Mouse (Mus musculus): ENCODE data around the gene Fbln2. TPM values are rescaled to one million over a fixed set of nuclear protein-coding genes. Genes with fewer than 3 reads are reported as not detected.

Fbln2 gene
- polyA plus RNA-seq, 1 experiment: 17.0 TPM

GRCm38 (mm10) chr6:91260347-91260986, 48.2 kb downstream of the Fbln2 start:
- no peak overlapping the region for H3K27ac ChIP-seq (replicated peaks; ENCODE audit: low read depth, low read length)

GRCm38 (mm10) chr6:91260987-91261367, 48.7 kb downstream of the Fbln2 start:
- Histone ChIP-seq H3K27ac (replicated peaks; ENCODE audit: low read depth, low read length) (no peak overlapping the region), H3K4me3 (ENCODE audit: insufficient read depth, low read depth, low read length) (no peak overlapping the region), H3K4me1 (ENCODE audit: control insufficient read depth, insufficient read depth, insufficient read length, low read length) (no peaks in the 10 kb centered on the region)

More at GRCm38 (mm10) chr6:91260347-91260986, 48.2 kb downstream of the Fbln2 start:
- Histone ChIP-seq H3K4me1 (ENCODE audit: control insufficient read depth, insufficient read depth, insufficient read length, low read length) (no peaks in the 10 kb centered on the region), H3K4me3 (ENCODE audit: insufficient read depth, low read depth, low read length) (no peak overlapping the region)

GRCm38 (mm10) chr6:91265616-91266015, 53.4 kb downstream of the Fbln2 start:
- no peak overlapping the region for H3K27ac ChIP-seq (replicated peaks; ENCODE audit: low read depth, low read length)
- H3K4me3 ChIP-seq (ENCODE audit: insufficient read depth, low read depth, low read length): no peak overlapping the region
- H3K4me1 ChIP-seq (ENCODE audit: control insufficient read depth, insufficient read depth, insufficient read length, low read length): no peaks in the 10 kb centered on the region; the same call in 1 of the 2 replicates

GRCm38 (mm10) chr6:91266647-91267046, 54.4 kb downstream of the Fbln2 start:
- Histone ChIP-seq H3K4me1 (ENCODE audit: control insufficient read depth, insufficient read depth, insufficient read length, low read length) (no peaks in the 10 kb centered on the region; the same call in 1 of the 2 replicates), H3K27ac (replicated peaks; ENCODE audit: low read depth, low read length) (no peak overlapping the region), H3K4me3 (ENCODE audit: insufficient read depth, low read depth, low read length) (no peak overlapping the region)

GRCm38 (mm10) chr6:91268318-91268717, 56.1 kb downstream of the Fbln2 start:
- H3K4me1 ChIP-seq (ENCODE audit: control insufficient read depth, insufficient read depth, insufficient read length, low read length): no peaks in the 10 kb centered on the region; the same call in 1 of the 2 replicates
- H3K4me3 ChIP-seq (ENCODE audit: insufficient read depth, low read depth, low read length): no peak overlapping the region
- H3K27ac ChIP-seq (replicated peaks; ENCODE audit: low read depth, low read length): no peak overlapping the region

- Histone ChIP-seq H3K4me3 (ENCODE audit: insufficient read depth, low read depth, low read length) (no peak overlapping the region), H3K4me1 (ENCODE audit: control insufficient read depth, insufficient read depth, insufficient read length, low read length) (no peaks in the 10 kb centered on the region)
Measured at GRCm38 (mm10) chr6:91277549-91277948, 65.3 kb downstream of the Fbln2 start.

GRCm38 (mm10) chr6:91278302-91278701, 66.0 kb downstream of the Fbln2 start:
- no peak overlapping the region for H3K4me3 ChIP-seq (ENCODE audit: insufficient read depth, low read depth, low read length)
- H3K4me1 ChIP-seq (ENCODE audit: control insufficient read depth, insufficient read depth, insufficient read length, low read length): no peaks in the 10 kb centered on the region
- no peak overlapping the region for H3K27ac ChIP-seq (replicated peaks; ENCODE audit: low read depth, low read length)

More at GRCm38 (mm10) chr6:91277549-91277948, 65.3 kb downstream of the Fbln2 start:
- H3K27ac ChIP-seq (replicated peaks; ENCODE audit: low read depth, low read length): no peak overlapping the region

- H3K4me3 ChIP-seq (ENCODE audit: insufficient read depth, low read depth, low read length): no peak overlapping the region
Measured at GRCm38 (mm10) chr6:91279477-91279876, 67.2 kb downstream of the Fbln2 start.

GRCm38 (mm10) chr6:91281206-91281605, 69.0 kb downstream of the Fbln2 start:
- H3K27ac ChIP-seq (replicated peaks; ENCODE audit: low read depth, low read length): no peak overlapping the region
- no peak overlapping the region for H3K4me3 ChIP-seq (ENCODE audit: insufficient read depth, low read depth, low read length)
- H3K4me1 ChIP-seq (ENCODE audit: control insufficient read depth, insufficient read depth, insufficient read length, low read length): no peaks in the 10 kb centered on the region; the same call in 1 of the 2 replicates

More at GRCm38 (mm10) chr6:91279477-91279876, 67.2 kb downstream of the Fbln2 start:
- Histone ChIP-seq H3K4me1 (ENCODE audit: control insufficient read depth, insufficient read depth, insufficient read length, low read length) (no peaks in the 10 kb centered on the region), H3K27ac (replicated peaks; ENCODE audit: low read depth, low read length) (no peak overlapping the region)

- Histone ChIP-seq H3K27ac (replicated peaks; ENCODE audit: low read depth, low read length) (no peak overlapping the region), H3K4me1 (ENCODE audit: control insufficient read depth, insufficient read depth, insufficient read length, low read length) (no peaks in the 10 kb centered on the region; the same call in 1 of the 2 replicates), H3K4me3 (ENCODE audit: insufficient read depth, low read depth, low read length) (no peak overlapping the region)
Measured at GRCm38 (mm10) chr6:91281747-91282146, 69.5 kb downstream of the Fbln2 start.

GRCm38 (mm10) chr6:91283031-91283430, 70.8 kb downstream of the Fbln2 start:
- no peak overlapping the region for H3K4me3 ChIP-seq (ENCODE audit: insufficient read depth, low read depth, low read length)
- no peaks in the 10 kb centered on the region; the same call in 1 of the 2 replicates for H3K4me1 ChIP-seq (ENCODE audit: control insufficient read depth, insufficient read depth, insufficient read length, low read length)
- H3K27ac ChIP-seq (replicated peaks; ENCODE audit: low read depth, low read length): no peak overlapping the region

GRCm38 (mm10) chr6:91284521-91285449, 72.5 kb downstream of the Fbln2 start:
- Histone ChIP-seq H3K4me1 (ENCODE audit: control insufficient read depth, insufficient read depth, insufficient read length, low read length) (no peaks in the 10 kb centered on the region; the same call in 1 of the 2 replicates), H3K4me3 (ENCODE audit: insufficient read depth, low read depth, low read length) (no peak overlapping the region)

GRCm38 (mm10) chr6:91285450-91285790, 73.2 kb downstream of the Fbln2 start:
- Histone ChIP-seq H3K4me3 (ENCODE audit: insufficient read depth, low read depth, low read length) (no peak overlapping the region), H3K27ac (replicated peaks; ENCODE audit: low read depth, low read length) (no peak overlapping the region), H3K4me1 (ENCODE audit: control insufficient read depth, insufficient read depth, insufficient read length, low read length) (no peaks in the 10 kb centered on the region; the same call in 1 of the 2 replicates)

More at GRCm38 (mm10) chr6:91284521-91285449, 72.5 kb downstream of the Fbln2 start:
- H3K27ac ChIP-seq (replicated peaks; ENCODE audit: low read depth, low read length): no peak overlapping the region

GRCm38 (mm10) chr6:91285814-91286545, 73.7 kb downstream of the Fbln2 start:
- H3K4me3 ChIP-seq (ENCODE audit: insufficient read depth, low read depth, low read length): no peak overlapping the region
- no peak overlapping the region for H3K27ac ChIP-seq (replicated peaks; ENCODE audit: low read depth, low read length)

GRCm38 (mm10) chr6:91286624-91287023, 74.4 kb downstream of the Fbln2 start:
- Histone ChIP-seq H3K4me1 (ENCODE audit: control insufficient read depth, insufficient read depth, insufficient read length, low read length) (no peaks in the 10 kb centered on the region; the same call in 1 of the 2 replicates), H3K27ac (replicated peaks; ENCODE audit: low read depth, low read length) (no peak overlapping the region), H3K4me3 (ENCODE audit: insufficient read depth, low read depth, low read length) (no peak overlapping the region)

More at GRCm38 (mm10) chr6:91285814-91286545, 73.7 kb downstream of the Fbln2 start:
- no peaks in the 10 kb centered on the region; the same call in 1 of the 2 replicates for H3K4me1 ChIP-seq (ENCODE audit: control insufficient read depth, insufficient read depth, insufficient read length, low read length)
